Mouse (Mus musculus) urinary bladder, adult 18-20 months (tissue): ENCODE results near the gene Icmt.

ENCODE experiments used
- DNase-seq, 2 experiments: peaks; one replicate each; pipeline ENCODE4 v3.0.0; 2022; ENCODE audit warnings: low spot score in 2 of 2, mixed read lengths in 2 of 2

Icmt gene

DNA sequence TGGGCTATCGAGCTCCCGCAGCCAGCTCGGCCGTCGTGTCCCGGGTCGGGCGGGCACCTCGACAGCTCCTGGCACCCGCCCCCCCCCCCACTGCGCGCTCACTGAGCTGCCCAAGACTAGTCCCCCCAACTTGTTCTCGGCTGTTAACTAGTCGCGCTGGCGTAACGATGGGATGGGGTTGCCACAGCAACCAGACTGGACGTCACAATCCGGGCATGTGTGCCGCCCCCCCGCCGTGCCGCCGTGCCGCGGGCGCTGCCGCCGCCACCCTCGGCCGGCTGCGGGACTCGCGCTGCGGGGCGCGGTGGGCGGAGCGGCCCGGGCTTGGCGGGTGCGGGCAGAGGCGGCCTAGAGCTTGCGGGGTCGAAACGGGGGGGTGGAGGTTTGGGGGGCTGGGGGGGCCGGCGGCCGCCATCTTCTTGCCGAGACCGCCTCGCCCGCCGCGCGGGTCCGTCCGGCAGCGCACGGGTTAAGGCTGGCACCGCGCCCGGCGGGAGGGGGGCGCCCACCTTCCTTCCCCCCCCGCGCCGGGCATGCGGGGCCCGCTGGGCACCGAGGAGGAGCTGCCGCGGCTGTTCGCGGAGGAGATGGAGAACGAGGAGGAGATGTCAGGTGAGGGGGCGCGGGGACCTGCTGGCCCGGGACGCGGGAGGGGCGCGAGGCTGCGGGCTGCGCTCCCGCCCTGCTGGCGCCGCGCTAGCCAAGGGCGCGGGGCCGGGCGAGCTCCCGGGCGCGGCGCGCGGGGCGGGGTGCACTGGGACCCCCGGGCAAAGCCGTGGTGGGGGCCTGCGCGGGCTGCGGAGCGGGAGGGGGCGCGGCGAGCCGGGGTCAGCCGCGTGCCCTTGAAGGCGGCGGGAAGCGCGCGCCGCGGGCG, 41.6 kb downstream of the Icmt start, which contains the start of gene Chd5:
Gene Chd5 (plus strand): TSS at position 233 of the 874 bp plus-strand sequence.
- no peak for DNase-seq

DNA sequence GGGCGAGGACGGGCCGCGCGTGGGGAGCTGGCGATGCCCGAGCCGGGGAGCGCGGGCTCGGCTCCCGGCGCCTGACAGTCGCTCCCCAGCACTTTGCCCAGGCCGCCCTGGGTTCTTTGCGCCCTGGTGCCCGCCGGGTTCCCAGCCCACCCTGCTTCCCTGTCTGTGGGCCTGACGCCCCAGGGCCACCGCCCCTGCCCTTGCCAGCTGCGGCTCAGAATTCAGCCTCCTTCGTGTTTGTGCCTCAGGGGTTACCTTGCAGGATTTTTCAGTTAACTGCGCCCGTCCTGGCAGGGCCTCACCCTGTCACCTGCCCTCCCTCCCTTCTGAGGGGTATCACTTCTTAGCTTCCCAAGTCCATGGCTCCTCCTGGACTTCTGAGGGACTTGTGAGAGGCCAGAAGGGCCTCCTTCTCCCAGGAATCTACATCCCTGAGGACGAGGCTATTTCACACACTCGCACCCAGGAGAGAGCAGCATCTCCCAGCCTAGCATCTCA, 42.3 kb downstream of the Icmt start:
- DNase-seq = no peak

DNA sequence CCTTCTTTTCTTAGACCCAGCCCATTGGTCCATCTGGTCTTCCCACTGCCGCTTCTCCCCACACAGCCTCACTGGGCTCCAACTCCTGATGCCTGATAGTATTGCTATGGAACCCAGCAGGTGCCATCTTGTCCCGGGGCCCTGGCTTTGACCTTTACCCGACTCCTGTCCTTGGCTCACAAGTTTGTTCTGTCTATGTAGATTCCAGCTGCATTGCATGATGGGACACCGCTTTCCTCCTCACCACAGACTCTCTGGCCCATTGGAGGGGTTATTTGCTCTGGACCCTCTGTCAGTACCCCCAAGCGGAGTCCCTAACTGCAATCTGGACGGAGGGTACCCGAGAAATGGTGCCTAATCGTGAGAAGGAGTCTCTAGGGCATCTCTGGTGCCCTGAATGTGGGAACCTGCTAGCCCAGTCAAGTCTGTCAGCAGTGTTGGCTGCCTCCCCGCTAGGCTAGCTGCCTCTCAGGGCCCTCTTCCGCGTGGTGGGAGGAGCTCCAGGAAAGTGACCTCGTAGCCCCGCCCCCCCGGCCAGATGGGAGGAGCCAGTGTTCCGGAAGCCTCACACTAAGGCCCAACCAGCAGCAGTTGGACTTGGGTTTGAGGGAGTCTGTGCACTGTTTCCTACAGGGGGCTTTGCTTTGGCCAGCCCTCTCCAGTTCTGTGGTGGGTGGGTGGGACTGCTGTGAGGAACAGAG, 43.7 kb downstream of the Icmt start:
- no peak for DNase-seq

DNA sequence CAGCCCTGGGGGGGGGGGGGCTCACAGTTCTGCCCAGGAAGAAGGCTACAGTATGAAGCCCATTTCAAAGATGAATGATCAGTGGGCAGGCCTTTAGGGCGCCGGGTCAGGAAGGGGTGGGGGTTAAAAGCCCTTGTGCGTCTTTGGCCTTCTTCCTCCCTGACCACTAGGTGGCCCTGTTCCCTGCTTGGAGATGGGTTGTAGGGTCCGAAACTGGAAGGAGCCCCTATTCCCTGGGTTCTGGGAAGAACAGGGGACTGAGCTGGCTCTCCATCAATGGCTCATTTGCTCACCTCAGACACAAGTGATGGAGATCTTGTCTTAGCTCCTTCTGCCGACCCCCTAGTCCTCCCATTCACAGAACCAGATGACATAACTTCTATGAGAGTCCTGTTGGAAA, 46.3 kb downstream of the Icmt start:
- DNase-seq = no peak

DNA sequence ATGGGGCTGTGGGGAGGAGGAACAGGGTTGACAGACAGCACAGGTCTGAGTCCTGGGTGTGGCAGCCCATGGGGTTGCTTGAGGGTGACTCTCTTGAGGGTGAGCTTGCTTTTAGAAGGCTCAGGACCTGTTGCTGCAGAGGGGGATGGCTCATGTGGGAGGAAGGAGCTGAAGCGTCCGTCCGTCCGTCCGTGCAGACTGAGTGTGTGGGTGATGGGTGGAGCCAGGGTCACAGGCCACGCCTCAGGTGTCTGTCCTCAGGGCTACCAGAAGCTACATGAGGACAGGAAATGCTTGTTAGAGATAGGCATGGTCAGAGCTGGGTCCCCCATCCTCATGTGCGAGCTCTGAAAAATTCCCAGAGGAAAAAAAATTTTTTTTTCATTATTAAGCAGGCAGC, 47.6 kb downstream of the Icmt start:
- no peak for DNase-seq

DNA sequence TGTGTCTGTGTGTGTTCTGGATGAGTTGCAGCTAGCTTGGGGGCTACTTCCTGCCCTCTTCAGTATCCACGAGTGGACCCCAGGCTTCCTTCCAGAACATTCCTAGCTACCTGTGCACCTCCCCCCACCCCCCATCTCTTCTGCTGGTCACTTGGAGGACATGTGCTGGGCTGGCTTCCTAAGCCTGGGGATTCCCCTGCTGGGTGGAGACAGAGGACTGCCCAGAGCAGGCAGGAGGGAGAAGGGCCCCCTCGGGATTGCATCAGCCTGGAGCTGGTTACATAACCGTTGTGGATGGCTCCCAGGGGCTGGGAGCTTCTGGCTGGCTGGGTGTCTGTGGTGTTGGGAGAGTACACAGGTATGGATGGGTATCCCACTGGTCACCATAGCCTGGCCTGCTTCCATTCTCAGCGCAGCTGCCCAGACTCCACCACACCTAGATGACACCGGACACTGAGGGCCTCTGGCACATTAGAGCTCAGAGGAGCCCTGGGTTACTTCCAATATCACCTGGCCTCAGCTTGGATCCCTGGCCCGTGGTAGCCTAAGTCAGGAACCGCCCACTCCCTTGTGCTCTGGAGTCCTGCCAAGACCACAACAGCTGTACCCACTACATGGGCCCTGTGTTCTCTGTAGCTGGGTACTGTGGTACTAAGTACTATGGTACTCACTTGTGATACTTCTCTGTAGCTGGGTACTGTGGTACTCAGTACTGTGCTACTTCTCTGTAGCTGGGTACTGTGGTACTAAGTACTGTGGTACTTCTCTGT, 48.3 kb downstream of the Icmt start:
- DNase-seq = peak in 1 of 2 experiments; percentile 67

DNA sequence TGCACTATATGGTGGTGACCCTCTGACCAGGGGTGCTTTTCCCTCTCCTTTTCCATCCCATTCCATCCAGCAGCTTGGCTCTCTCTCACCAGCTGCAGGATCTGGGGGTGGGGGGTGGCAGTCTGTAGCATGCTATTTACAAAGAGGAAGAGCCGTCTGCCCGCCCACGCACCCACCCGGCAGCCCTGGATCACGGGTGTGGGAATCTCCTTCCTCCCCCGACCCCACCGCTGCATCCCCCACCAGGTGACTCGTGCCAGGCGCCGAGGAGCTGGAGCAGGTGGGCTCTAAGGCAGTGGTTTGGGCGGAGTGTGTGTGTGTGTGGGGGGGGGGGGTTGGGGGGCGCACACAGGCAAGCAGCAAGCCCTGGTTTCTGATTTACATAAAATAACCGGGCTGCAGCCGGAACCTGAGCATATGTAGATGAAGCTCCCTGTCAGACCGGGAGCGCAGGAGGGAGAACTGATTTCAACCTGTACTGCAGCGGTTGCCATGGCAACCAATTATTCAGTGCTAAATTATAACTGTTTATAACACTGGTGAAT, 52.9 kb downstream of the Icmt start:
- DNase-seq = no peak

DNA sequence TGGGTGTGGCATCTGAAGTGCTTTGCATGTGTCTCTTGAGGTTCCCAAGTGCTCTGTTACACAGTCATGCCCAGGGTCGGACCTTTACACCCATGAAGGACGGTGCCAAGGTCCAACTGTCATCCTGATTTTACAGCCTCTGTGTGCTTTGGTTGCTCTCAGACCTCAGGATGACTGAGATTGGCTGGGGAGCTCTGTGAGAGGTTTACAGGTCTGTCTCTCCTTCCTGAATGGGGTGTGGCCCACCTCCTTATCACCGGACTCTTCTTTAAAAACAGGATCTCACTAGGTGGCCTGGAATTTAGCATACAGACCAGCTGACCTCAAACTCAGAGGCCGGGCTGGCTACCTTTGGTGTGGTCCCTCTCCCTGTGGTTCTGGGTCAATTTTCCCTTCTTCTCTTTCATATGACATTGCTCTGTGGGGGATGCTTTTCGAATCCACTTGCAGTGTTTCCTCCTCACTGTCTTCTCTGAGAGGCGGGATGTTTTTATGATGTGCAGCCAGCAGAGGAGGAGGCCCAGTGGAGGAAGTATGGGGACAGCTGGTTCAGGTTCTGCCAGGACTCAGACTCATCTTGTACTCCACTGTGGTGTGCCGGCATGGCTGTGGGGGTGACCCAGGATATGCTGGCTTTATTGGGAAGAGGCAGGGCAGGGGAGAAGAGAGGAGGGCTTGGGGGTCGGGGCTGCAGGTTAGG, 53.8 kb downstream of the Icmt start:
- DNase-seq = no peak

DNA sequence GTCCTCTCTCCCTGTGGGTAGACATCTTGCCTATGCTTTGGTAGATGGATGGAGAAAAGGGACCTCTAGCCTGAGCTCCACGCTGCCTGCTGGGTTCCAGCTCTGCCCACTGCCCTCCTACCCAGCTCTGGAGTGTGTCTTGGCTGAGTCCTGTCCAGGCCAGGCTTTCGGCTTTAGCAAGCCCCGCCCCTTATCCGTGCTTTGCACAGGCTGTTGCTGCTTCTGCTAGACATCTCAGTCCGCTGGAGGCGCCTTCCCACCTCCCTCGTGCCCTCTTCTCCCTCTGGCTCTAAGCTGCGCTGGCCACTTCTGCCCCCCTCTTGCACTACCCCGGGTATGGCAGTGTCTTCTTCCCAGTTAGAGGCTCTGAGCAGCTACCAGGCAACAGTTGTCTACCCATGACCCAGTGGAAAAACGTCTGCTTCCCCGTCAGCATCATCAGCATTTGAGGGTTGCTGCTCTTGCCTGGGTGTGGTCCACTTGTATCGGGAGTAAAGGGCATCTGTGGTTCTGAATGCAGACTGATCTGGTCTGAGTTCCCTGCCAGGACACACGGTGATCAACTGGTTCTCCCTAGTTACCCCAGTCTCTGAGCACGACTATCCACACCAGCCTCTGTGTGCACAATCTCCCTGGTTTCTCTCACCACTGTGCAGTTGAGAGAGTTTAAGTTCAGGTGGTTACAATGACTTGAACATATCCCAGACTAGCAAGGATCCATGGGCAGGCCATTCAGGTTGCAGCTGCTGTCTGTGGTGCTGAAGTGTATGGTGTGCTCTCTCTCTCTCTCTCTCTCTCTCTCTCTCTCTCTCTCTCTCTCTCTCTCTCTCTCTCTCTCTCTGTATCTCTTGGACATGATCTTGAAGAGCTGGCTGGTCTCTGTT, 54.6 kb downstream of the Icmt start:
- DNase-seq = no peak

DNA sequence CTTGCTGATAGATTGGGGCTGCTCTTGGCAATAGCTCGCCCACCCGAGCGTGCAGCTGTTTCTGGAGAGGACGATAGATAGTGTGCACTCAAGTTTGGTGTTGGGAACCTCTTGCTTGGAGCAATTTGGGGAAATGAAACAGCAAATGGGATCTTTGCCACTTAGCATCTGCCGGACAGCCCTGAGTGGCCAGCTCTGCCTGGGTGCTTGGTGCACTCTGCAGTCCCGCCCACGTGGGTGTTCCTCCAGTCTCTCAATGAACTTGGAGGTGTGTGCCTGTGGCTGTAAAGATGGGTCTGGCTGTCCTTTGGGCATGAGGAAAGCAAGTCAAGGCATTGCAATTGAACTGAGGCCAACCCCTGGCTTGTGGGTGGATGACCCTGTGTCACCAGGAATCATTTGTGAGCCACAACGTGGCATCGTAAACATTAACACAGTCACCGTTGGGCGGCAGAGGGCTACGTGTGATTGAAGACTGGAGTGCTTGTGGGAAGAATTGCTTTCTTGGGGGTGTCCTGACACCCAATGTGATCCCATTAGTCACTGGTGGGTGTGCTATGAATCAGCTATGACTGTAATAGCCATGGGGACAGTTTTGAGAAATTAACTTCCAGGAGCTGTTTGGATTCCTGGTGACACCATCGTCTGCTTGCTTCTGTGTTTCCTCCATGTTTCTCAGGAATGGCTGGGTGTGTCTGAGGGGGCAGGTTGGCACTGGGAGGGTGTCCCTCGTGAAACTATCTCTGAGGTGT, 57.0 kb downstream of the Icmt start:
- DNase-seq = no peak

DNA sequence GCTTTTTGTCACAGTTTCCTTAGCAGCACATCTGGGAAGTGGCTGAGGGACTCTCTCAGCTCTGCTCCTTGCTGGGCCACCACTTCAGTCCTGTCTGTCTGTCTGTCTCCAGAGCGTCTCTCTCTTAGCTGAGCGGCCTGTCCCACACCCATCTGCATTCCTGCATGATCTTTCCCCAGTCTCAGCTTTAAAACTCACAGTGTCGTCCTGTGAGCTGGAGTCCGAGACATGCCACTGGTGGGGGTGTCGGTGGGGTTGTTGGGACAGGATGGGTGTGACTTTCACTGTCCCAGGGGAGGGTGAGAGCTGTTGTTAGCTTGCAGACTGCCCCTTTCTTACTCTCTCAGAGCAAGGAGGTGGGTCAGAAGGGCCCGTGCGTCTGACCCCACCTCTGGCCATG, 58.6 kb downstream of the Icmt start:
- DNase-seq = no peak
